Mouse (Mus musculus): ENCODE measurements around the gene Camkv. TPM values are rescaled to one million over a fixed set of nuclear protein-coding genes. Genes with fewer than 3 reads are reported as not detected.
A peak's percentile ranks its signal among the peaks of the same experiment; 100 is the strongest.

Camkv gene
- polyA plus RNA-seq, 1 experiment, result 0.08 TPM

- no peak overlapping the region for H3K27ac ChIP-seq (ENCODE audit: insufficient read depth, low read length)
- H3K27me3 ChIP-seq (ENCODE audit: control insufficient read depth, insufficient read depth, low read length), result no peaks in the 10 kb centered on the region
- peaks cover 2% of the 10 kb centered on the region; the same call in 1 of the 2 replicates for H3K4me1 ChIP-seq (ENCODE audit: control insufficient read depth, insufficient read depth, insufficient read length)
- H3K4me3 ChIP-seq (ENCODE audit: extremely low read depth, insufficient read depth, insufficient read length), result no peak overlapping the region
- 45% methylated on average over 44 of the region's 44 CpGs for WGBS
- peak in 1 of 2 experiments; percentile 19 for DNase-seq (ENCODE audit: low read depth in 1 of 2, low spot score in 2 of 2)
- TF ChIP-seq POLR2A (IDR thresholded peaks at IDR 0.05; ENCODE audit: low read depth, low read length), result no peak
- TF ChIP-seq CTCF (IDR thresholded peaks at IDR 0.05; ENCODE audit: extremely low read depth, insufficient read depth, insufficient read length, insufficient replicate concordance), result peak; percentile 31; the same call in 1 of the 2 replicates
- H3K36me3 ChIP-seq (ENCODE audit: control insufficient read depth, insufficient read depth, low read length), result peaks cover 15% of the 10 kb centered on the region
These were observed 34.4 kb upstream of the Camkv start for GRCm38 (mm10) chr9:107900840-107901626.

DNA sequence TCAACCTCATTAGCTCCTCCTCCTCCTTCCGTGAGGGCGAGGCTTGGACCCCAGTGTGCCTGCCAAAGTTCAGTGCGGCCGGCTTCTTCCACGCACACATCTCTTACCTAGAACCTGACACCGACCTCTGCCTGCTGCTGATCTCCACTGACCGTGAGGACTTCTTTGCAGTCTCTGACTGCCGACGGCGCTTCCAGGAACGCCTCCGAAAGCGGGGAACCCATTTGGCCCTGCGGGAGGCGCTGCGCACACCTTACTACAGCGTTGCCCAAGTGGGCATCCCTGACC lies 33.9 kb upstream of the Camkv start:
- H3K4me3 ChIP-seq (ENCODE audit: extremely low read depth, insufficient read depth, insufficient read length), result no peak overlapping the region
- no peak for DNase-seq (ENCODE audit: low read depth in 1 of 2, low spot score in 2 of 2)
- H3K36me3 ChIP-seq (ENCODE audit: control insufficient read depth, insufficient read depth, low read length), result peaks cover 15% of the 10 kb centered on the region
- no peaks in the 10 kb centered on the region for H3K27me3 ChIP-seq (ENCODE audit: control insufficient read depth, insufficient read depth, low read length)
- peaks cover 2% of the 10 kb centered on the region; the same call in 1 of the 2 replicates for H3K4me1 ChIP-seq (ENCODE audit: control insufficient read depth, insufficient read depth, insufficient read length)
- 63% methylated on average over 17 of the region's 17 CpGs for WGBS
- TF ChIP-seq CTCF (IDR thresholded peaks at IDR 0.05; ENCODE audit: extremely low read depth, insufficient read depth, insufficient read length, insufficient replicate concordance), result no peak
- no peak for TF ChIP-seq POLR2A (IDR thresholded peaks at IDR 0.05; ENCODE audit: low read depth, low read length)
- no peak overlapping the region for H3K27ac ChIP-seq (ENCODE audit: insufficient read depth, low read length)

DNA sequence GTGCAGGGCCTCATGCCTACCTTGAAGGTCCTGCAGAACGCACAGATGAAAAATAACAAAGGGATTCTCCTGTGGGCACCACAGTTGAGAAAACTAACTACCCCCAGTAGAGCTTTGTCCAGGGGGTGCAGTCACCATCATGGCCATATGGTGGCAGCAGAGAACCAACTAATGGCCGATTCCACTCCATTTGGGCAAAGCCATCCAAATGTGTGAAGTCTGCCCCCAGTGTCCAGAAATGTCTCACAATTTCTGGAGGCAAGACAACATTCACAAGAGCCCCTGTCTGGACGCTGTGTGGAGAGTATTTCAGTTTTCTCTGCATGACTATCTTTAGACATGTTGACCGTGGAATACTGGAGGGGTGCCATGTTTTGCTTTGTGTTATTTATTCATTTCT lies 30.7 kb upstream of the Camkv start:
- TF ChIP-seq CTCF (IDR thresholded peaks at IDR 0.05; ENCODE audit: extremely low read depth, insufficient read depth, insufficient read length, insufficient replicate concordance) (peak; percentile 91; the same call in 1 of the 2 replicates), POLR2A (IDR thresholded peaks at IDR 0.05; ENCODE audit: low read depth, low read length) (no peak)
- H3K27me3 ChIP-seq (ENCODE audit: control insufficient read depth, insufficient read depth, low read length), result no peaks in the 10 kb centered on the region
- WGBS, result 5% methylated on average over 4 of the region's 4 CpGs
- H3K4me3 ChIP-seq (ENCODE audit: extremely low read depth, insufficient read depth, insufficient read length), result no peak overlapping the region
- H3K36me3 ChIP-seq (ENCODE audit: control insufficient read depth, insufficient read depth, low read length), result peaks cover 15% of the 10 kb centered on the region
- H3K27ac ChIP-seq (ENCODE audit: insufficient read depth, low read length), result no peak overlapping the region
- DNase-seq (ENCODE audit: low read depth in 1 of 2, low spot score in 2 of 2), result peak; percentile 68 to 80
- peaks cover 2% of the 10 kb centered on the region; the same call in 1 of the 2 replicates for H3K4me1 ChIP-seq (ENCODE audit: control insufficient read depth, insufficient read depth, insufficient read length)

DNA sequence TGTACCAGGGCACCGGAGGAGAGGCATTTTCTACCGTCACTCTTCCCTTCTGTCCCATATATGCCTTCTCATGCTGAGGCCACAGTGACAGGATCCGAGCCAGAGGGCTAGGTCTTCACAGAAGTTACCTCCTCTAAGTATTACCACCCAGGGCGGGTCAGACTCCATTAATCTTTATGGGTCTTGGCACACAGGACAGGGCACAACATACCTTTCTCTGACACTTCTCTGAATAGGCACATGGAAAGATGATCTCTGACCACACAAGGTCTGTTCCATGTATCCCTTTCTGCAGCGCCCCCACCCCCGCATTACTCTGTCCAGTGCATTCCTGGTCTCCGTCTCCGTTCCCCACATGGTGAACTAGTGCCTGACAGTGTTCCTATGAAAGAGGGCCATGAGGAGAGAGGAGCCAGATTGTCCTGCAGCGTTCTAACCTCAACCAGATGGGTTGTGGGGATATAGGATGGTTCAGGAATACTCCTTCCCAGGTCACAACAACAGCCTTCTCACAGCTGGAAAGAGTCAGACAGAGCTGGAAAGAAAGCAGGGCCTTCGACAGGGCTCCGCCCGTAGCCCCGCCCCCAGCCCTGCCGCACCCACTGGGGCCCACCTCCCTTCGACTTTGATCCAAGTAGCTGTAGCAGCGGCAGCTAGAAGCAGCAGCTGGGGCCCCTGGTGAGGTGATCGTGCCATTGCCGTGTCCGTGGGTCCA lies 29.1 kb upstream of the Camkv start, which contains the start of gene Mst1r:
Mst1r (plus strand) TSS at position 622 of the 715 bp plus-strand sequence.
- no peak for DNase-seq (ENCODE audit: low read depth in 1 of 2, low spot score in 2 of 2)
- 39% methylated on average over 19 of the region's 19 CpGs for WGBS
- no peak for TF ChIP-seq POLR2A (IDR thresholded peaks at IDR 0.05; ENCODE audit: low read depth, low read length)
- H3K36me3 ChIP-seq (ENCODE audit: control insufficient read depth, insufficient read depth, low read length), result peaks cover 6% of the 10 kb centered on the region; the same call in 1 of the 2 replicates
- no peak within 1 kb of the TSS for H3K27ac ChIP-seq (ENCODE audit: insufficient read depth, low read length)
- H3K4me3 ChIP-seq (ENCODE audit: extremely low read depth, insufficient read depth, insufficient read length), result no peak within 1 kb of the TSS
- H3K27me3 ChIP-seq (ENCODE audit: control insufficient read depth, insufficient read depth, low read length), result no peaks in the 10 kb centered on the region
- no peaks in the 10 kb centered on the region for H3K4me1 ChIP-seq (ENCODE audit: control insufficient read depth, insufficient read depth, insufficient read length)

- no peaks in the 10 kb centered on the region for H3K27me3 ChIP-seq (ENCODE audit: control insufficient read depth, insufficient read depth, low read length)
- H3K4me1 ChIP-seq (ENCODE audit: control insufficient read depth, insufficient read depth, insufficient read length), result no peaks in the 10 kb centered on the region
- H3K36me3 ChIP-seq (ENCODE audit: control insufficient read depth, insufficient read depth, low read length), result peaks cover 2% of the 10 kb centered on the region; the same call in 1 of the 2 replicates
- no peak for DNase-seq (ENCODE audit: low read depth in 1 of 2, low spot score in 2 of 2)
- no peak overlapping the region for H3K27ac ChIP-seq (ENCODE audit: insufficient read depth, low read length)
- no peak overlapping the region for H3K4me3 ChIP-seq (ENCODE audit: extremely low read depth, insufficient read depth, insufficient read length)
- WGBS, result 77% methylated on average over 31 of the region's 31 CpGs
- no peak for TF ChIP-seq CTCF (IDR thresholded peaks at IDR 0.05; ENCODE audit: extremely low read depth, insufficient read depth, insufficient read length, insufficient replicate concordance)
- no peak for TF ChIP-seq POLR2A (IDR thresholded peaks at IDR 0.05; ENCODE audit: low read depth, low read length)
These were observed 28.3 kb upstream of the Camkv start for GRCm38 (mm10) chr9:107906967-107907800.

DNA sequence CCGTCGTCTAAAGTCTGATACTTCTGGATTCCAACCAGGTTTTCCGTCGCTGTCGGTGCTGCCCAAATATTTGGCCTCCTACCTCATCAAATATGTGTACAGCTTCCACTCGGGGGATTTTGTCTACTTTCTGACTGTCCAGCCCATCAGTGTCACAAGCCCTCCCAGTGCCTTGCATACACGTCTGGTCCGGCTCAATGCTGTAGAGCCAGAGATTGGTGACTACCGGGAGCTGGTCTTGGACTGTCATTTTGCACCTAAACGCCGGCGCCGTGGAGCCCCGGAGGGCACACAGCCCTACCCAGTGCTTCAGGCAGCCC lies 27.7 kb upstream of the Camkv start:
- 91% methylated on average over 14 of the region's 14 CpGs for WGBS

More for the DNA sequence above, 27.7 kb upstream of the Camkv start:
- Histone ChIP-seq H3K27ac (ENCODE audit: insufficient read depth, low read length) (no peak overlapping the region), H3K36me3 (ENCODE audit: control insufficient read depth, insufficient read depth, low read length) (peaks cover under 1% of the 10 kb centered on the region; the same call in 1 of the 2 replicates), H3K27me3 (ENCODE audit: control insufficient read depth, insufficient read depth, low read length) (no peaks in the 10 kb centered on the region), H3K4me3 (ENCODE audit: extremely low read depth, insufficient read depth, insufficient read length) (no peak overlapping the region), H3K4me1 (ENCODE audit: control insufficient read depth, insufficient read depth, insufficient read length) (no peaks in the 10 kb centered on the region)
- no peak for DNase-seq (ENCODE audit: low read depth in 1 of 2, low spot score in 2 of 2)
- TF ChIP-seq CTCF (IDR thresholded peaks at IDR 0.05; ENCODE audit: extremely low read depth, insufficient read depth, insufficient read length, insufficient replicate concordance) (no peak), POLR2A (IDR thresholded peaks at IDR 0.05; ENCODE audit: low read depth, low read length) (no peak)
